Comparison of ENCODE assay signal across 9 mouse cellular contexts in the genomic region with DNA sequence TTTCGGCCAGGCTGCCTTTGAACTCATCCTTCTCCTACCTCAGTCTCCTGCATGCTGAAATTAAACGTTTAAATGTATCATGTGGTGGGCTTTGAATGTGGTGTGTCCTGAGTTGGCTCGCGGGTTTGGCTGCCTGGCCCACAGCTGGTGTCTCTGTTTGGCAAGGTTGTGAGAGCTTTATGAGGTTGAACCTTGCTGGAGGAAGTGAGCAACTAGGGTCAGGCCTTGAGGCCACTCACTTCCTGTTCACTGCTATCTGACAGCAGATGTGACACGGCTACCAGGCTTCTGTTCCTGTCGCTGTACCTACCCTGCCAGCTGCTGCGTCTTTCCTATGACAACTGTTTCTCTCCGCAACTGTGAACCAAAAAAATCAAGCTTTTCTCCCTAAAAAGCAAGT. TPM values are rescaled to one million over a fixed set of nuclear protein-coding genes. Genes with fewer than 3 reads are reported as not detected.
DNase-seq lines count a peak whose midpoint lies in the region; ATAC-seq and TF ChIP-seq lines count a peak whose summit lies in the region.
"Had no signal": no experiment of that assay in that cellular context is flagged by ENCODE, and none has a peak within 500 bp of the region (broad histone marks: within the 10 kb centered on the region; RNA-seq: fewer than 3 reads in every experiment).

No protein-coding gene starts in this region.

- no peaks in the 10 kb centered on the region for H3K4me1 ChIP-seq in lung, adult 2 months (ENCODE audit: control insufficient read depth, insufficient read depth, low read length)
- no peaks in the 10 kb centered on the region for H3K4me1 ChIP-seq in midbrain, embryonic 14.5 days (ENCODE audit: control insufficient read depth, insufficient read depth, low read length)
- peaks cover 23% of the 10 kb centered on the region for H3K4me1 ChIP-seq in embryonic facial prominence, embryonic 10.5 days
- H3K4me1 ChIP-seq: neural tube, embryonic 12.5 days had no signal

- DNase-seq in lung, adult 2 months, result no peak
- no peak for DNase-seq in lung, postnatal 10 days
- DNase-seq in thymus, postnatal 4 days, result peak; percentile 72
- no peak for DNase-seq in urinary bladder, adult 2 months (ENCODE audit: low spot score)
- DNase-seq in midbrain, embryonic 14.5 days, result no peak
- no peak for DNase-seq in embryonic facial prominence, embryonic 10.5 days (ENCODE audit: low spot score)

- no peak overlapping the region for H3K4me2 ChIP-seq in midbrain, embryonic 14.5 days (ENCODE audit: low read length)
- H3K4me2 ChIP-seq: neural tube, embryonic 12.5 days had no signal

- 42% methylated on average over 8 of the region's 8 CpGs for WGBS in lung, adult 2 months
- 88% methylated on average over 8 of the region's 8 CpGs for WGBS in midbrain, embryonic 14.5 days
- 62% methylated on average over 8 of the region's 8 CpGs for WGBS in embryonic facial prominence, embryonic 10.5 days

- no peaks in the 10 kb centered on the region for H3K9me3 ChIP-seq in midbrain, embryonic 14.5 days (ENCODE audit: control insufficient read depth, low read length)
- no peaks in the 10 kb centered on the region for H3K9me3 ChIP-seq in embryonic facial prominence, embryonic 10.5 days
- H3K9me3 ChIP-seq: neural tube, embryonic 12.5 days had no signal

- peak; percentile 99 for ATAC-seq in inflammation-experienced regulatory T-cells, adult 6 months
- ATAC-seq in megakaryocyte-erythroid progenitor cell, adult 5-6 weeks (replicated peaks; ENCODE audit: low FRiP score, low TSS enrichment, poor library complexity, severe bottlenecking), result peak; percentile 88
- no peak for ATAC-seq in midbrain, embryonic 14.5 days (ENCODE audit: low FRiP score, low TSS enrichment)

- no peak overlapping the region for H3K27ac ChIP-seq in midbrain, embryonic 14.5 days (replicated peaks; ENCODE audit: low read depth, low read length)
- H3K27ac ChIP-seq in embryonic facial prominence, embryonic 10.5 days (replicated peaks), result no peak overlapping the region
- H3K27ac ChIP-seq: neural tube, embryonic 12.5 days had no signal

- H3K36me3 ChIP-seq in midbrain, embryonic 14.5 days (ENCODE audit: control insufficient read depth, insufficient read depth, low read length), result no peaks in the 10 kb centered on the region
- no peaks in the 10 kb centered on the region for H3K36me3 ChIP-seq in embryonic facial prominence, embryonic 10.5 days (replicated peaks)
- H3K36me3 ChIP-seq: neural tube, embryonic 12.5 days had no signal

- H3K27me3 ChIP-seq in midbrain, embryonic 14.5 days (ENCODE audit: control insufficient read depth, insufficient read depth, low read length), result no peaks in the 10 kb centered on the region
- no peaks in the 10 kb centered on the region for H3K27me3 ChIP-seq in embryonic facial prominence, embryonic 10.5 days (replicated peaks; ENCODE audit: low read depth, poor library complexity, severe bottlenecking)
- H3K27me3 ChIP-seq: neural tube, embryonic 12.5 days had no signal

- TF ChIP-seq POLR2A in lung, adult 2 months (IDR thresholded peaks at IDR 0.05; ENCODE audit: borderline replicate concordance, extremely low read depth, low read depth, low read length), result 0 out of 2 replicates have a peak, but pooled peaks have one; percentile 14

- no peak for TF ChIP-seq CTCF in lung, adult 2 months (IDR thresholded peaks at IDR 0.05; ENCODE audit: insufficient read depth, low read length)

- no peak overlapping the region for H3K4me3 ChIP-seq in lung, adult 2 months (replicated peaks; ENCODE audit: extremely low read depth, low read depth, low read length)
- H3K4me3 ChIP-seq in midbrain, embryonic 14.5 days (replicated peaks; ENCODE audit: low read depth, low read length), result no peak overlapping the region
- H3K4me3 ChIP-seq in embryonic facial prominence, embryonic 10.5 days, result no peak overlapping the region
- H3K4me3 ChIP-seq: neural tube, embryonic 12.5 days had no signal

- no peak overlapping the region for H3K9ac ChIP-seq in midbrain, embryonic 14.5 days (replicated peaks; ENCODE audit: low read length)
- H3K9ac ChIP-seq: neural tube, embryonic 12.5 days had no signal

RNA-seq across cellular contexts. Expression of a gene that starts 12.0 kb away (rescaled TPM):
- polyA plus RNA-seq in lung, adult 2 months (2012; rRNA removed), result 17.6 and 19.9 TPM in 2 replicates
- polyA plus RNA-seq in inflammation-experienced regulatory T-cells, adult 6 months (2017; shearing (Covaris generic)), result 10 to 100 TPM; 58.9 to 87.5 (median 79.1) TPM
- 63.5 and 84.0 TPM in 2 replicates for total RNA-seq in megakaryocyte-erythroid progenitor cell, adult 5-6 weeks (2014; fragmentation: Nextera tagmentation)
- 51.3 and 52.2 TPM in 2 replicates for total RNA-seq in megakaryocyte-erythroid progenitor cell, adult 5-6 weeks (2017)
- 13.9 and 21.5 TPM in 2 replicates for polyA plus RNA-seq in urinary bladder, adult 2 months (2012; rRNA removed)
- polyA plus RNA-seq in midbrain, embryonic 14.5 days (2014; fragmentation: Nextera tagmentation; extraction: Ambion mirVana), result 147 and 150 TPM in 2 replicates
- polyA plus RNA-seq in embryonic facial prominence, embryonic 10.5 days (2016; fragmentation: Nextera tagmentation; extraction: Ambion mirVana), result 120 and 124 TPM in 2 replicates

RNA-seq across cellular contexts. Expression of a gene that starts 44.8 kb away (rescaled TPM):
- polyA plus RNA-seq in lung, adult 2 months (2012; rRNA removed), result 23.0 and 37.9 TPM in 2 replicates
- polyA plus RNA-seq in inflammation-experienced regulatory T-cells, adult 6 months (2017; shearing (Covaris generic)), result 10 to 100 TPM; 36.1 to 44.6 (median 42.9) TPM
- 86.7 and 86.9 TPM in 2 replicates for total RNA-seq in megakaryocyte-erythroid progenitor cell, adult 5-6 weeks (2014; fragmentation: Nextera tagmentation)
- 75.3 and 82.3 TPM in 2 replicates for total RNA-seq in megakaryocyte-erythroid progenitor cell, adult 5-6 weeks (2017)
- polyA plus RNA-seq in urinary bladder, adult 2 months (2012; rRNA removed), result 89.3 and 90.6 TPM in 2 replicates
- polyA plus RNA-seq in midbrain, embryonic 14.5 days (2014; fragmentation: Nextera tagmentation; extraction: Ambion mirVana), result 131 and 159 TPM in 2 replicates
- polyA plus RNA-seq in embryonic facial prominence, embryonic 10.5 days (2016; fragmentation: Nextera tagmentation; extraction: Ambion mirVana), result 179 TPM in 2 replicates
